Mouse (Mus musculus): Measurements from ENCODE around the gene Utp14a.

DNA sequence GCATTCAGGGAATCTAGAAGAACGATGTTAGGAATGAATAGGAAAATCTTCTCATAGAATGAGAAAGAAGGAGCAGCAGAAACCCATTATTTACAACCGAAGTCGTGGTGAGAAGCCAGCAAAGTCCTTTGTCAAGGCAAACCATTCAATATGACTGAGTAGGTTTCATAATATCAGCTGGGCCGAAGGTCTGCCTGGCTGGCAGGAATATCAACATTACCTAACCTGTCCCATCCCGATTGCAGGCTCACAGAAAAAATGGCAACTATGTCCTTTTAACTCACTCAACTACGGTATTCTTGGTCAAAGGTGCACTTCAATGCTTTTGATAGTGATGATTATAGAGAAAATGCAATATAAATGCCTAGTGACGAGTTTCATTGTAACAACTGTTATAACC, 30.4 kb upstream of the Utp14a start:
- TF ChIP-seq POLR2A (IDR thresholded peaks at IDR 0.05; ENCODE audit: extremely low read depth, insufficient read depth, low read length), result no peak
- no peak for TF ChIP-seq CTCF (IDR thresholded peaks at IDR 0.05; ENCODE audit: extremely low read depth, insufficient read depth, low read length)
